Mouse (Mus musculus): ENCODE measurements around the gene Negr1.

Negr1 gene

GRCm38 (mm10) chr3:156561524-156562423 lies at the start of gene Negr1:
Gene Negr1 (plus strand): TSS chr3:156561794.
- DNase-seq, result no peak

- DNase-seq, result no peak
Measured at GRCm38 (mm10) chr3:156526461-156526933, 35.1 kb upstream of the Negr1 start.

GRCm38 (mm10) chr3:156527231-156527995 lies 34.2 kb upstream of the Negr1 start:
- DNase-seq, result no peak

GRCm38 (mm10) chr3:156559441-156559825 lies 2.2 kb upstream of the Negr1 start:
- no peak for DNase-seq

- no peak for DNase-seq
Measured at GRCm38 (mm10) chr3:156559826-156560471, 1.6 kb upstream of the Negr1 start.

GRCm38 (mm10) chr3:156560766-156561165 lies 828 bp upstream of the Negr1 start:
- DNase-seq, result no peak

GRCm38 (mm10) chr3:156562424-156562785 lies 811 bp downstream of the Negr1 start:
- no peak for DNase-seq

GRCm38 (mm10) chr3:156562796-156563195 lies 1.2 kb downstream of the Negr1 start:
- DNase-seq, result no peak

GRCm38 (mm10) chr3:156563353-156563752 lies 1.8 kb downstream of the Negr1 start:
- DNase-seq, result no peak

- no peak for DNase-seq
Measured at GRCm38 (mm10) chr3:156573465-156573864, 11.9 kb downstream of the Negr1 start.

- DNase-seq, result no peak
Measured at GRCm38 (mm10) chr3:156576292-156576691, 14.7 kb downstream of the Negr1 start.

GRCm38 (mm10) chr3:156590612-156591011 lies 29.0 kb downstream of the Negr1 start:
- no peak for DNase-seq

- DNase-seq, result no peak
Measured at GRCm38 (mm10) chr3:156591125-156591524, 29.5 kb downstream of the Negr1 start.

GRCm38 (mm10) chr3:156606846-156607245 lies 45.3 kb downstream of the Negr1 start:
- no peak for DNase-seq

GRCm38 (mm10) chr3:156619921-156620320 lies 58.3 kb downstream of the Negr1 start:
- no peak for DNase-seq

GRCm38 (mm10) chr3:156628594-156628993 lies 67.0 kb downstream of the Negr1 start:
- DNase-seq, result no peak

- no peak for DNase-seq
Measured at GRCm38 (mm10) chr3:156632942-156633341, 71.3 kb downstream of the Negr1 start.

- DNase-seq, result no peak
Measured at GRCm38 (mm10) chr3:156639382-156639781, 77.8 kb downstream of the Negr1 start.

GRCm38 (mm10) chr3:156643710-156644363 lies 82.2 kb downstream of the Negr1 start:
- no peak for DNase-seq

GRCm38 (mm10) chr3:156648378-156648777 lies 86.8 kb downstream of the Negr1 start:
- DNase-seq, result no peak

GRCm38 (mm10) chr3:156662553-156662952 lies 101.0 kb downstream of the Negr1 start:
- DNase-seq, result no peak

GRCm38 (mm10) chr3:156672560-156672959 lies 111.0 kb downstream of the Negr1 start:
- no peak for DNase-seq

Data from thymus, postnatal 25 days (tissue).